Mouse (Mus musculus) mouse embryonic stem cell (cell line): ENCODE data around the gene Pum3.

ENCODE experiments used
- in situ Hi-C, 2 experiments: fragments of 300-500 bp; cut with MboI; formaldehyde crosslinking; loops; 1 replicate in 1 of 2; 3 replicates in 1 of 2; pipeline ENCODE4 v1.14.3; 2019 to 2020; ENCODE audit warnings: low sequenced_read_pairs in 2 of 2, low pct_unique_long_range_greater_than_20kb in 1 of 2, mixed read lengths in 1 of 2; ENCODE audit not compliant: unreplicated experiment in 1 of 2

Pum3 gene

DNA sequence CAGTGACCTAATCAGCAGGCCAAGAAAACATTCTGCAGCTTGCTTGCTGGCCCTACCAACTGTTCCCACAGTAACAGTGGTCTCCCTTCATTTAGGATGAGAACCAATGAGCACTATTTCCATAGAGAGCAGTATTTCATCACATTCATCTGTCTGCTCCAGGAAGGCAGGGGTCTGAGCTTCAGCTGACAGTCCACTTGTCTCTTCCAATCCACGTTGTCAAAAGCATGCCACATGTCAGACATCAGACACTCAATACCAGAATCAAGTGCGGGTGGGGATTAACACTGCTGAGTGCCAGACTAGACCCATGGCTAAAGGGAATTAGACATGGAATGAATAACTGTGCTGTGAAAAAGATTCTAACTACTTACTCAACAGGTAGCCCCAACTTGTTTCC is 32.9 kb downstream of the Pum3 start:
- in situ Hi-C loops = no loop called here

DNA sequence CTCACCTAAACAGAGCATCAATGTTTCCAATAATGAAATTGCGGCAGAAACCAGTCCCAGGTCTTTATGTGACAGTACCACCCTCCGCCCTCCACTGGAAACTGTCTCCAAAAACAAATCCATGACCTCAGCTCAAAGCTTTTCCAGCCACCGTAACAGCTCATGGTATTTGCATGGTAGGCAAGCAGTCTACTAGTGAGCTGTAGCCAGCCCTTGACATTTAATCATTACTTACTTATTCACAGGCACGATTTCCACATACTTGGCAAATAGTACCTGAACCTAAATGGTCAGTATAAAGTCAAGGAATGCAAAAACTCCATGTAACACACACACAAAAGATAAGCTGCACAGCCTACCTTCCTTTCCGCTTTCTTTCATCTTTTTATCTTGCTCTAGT is 33.7 kb downstream of the Pum3 start:
- in situ Hi-C loops = no loop called here

DNA sequence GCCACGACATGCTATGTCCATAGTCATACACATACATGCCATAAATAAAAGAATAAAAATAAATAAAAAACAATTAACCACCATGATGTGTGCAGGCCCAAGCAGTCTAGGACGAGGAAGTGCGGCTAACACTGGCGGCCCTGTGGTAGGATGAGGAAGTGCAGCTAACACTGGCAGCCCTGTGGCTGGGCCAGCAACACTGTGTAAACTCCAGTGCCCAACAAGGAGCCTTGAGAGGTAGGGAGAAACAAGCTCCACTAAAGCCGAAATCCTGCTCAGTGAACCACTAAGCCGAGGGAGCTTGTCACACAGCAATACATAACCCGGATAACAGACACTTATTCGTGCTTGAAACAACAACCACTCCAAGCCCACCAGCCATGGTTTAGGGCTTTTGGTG is 34.1 kb downstream of the Pum3 start:
- in situ Hi-C loops = no loop called here

- in situ Hi-C loops = no loop called here
Observed at GRCm38 (mm10) chr19:27394341-27394990, 35.2 kb downstream of the Pum3 start.

DNA sequence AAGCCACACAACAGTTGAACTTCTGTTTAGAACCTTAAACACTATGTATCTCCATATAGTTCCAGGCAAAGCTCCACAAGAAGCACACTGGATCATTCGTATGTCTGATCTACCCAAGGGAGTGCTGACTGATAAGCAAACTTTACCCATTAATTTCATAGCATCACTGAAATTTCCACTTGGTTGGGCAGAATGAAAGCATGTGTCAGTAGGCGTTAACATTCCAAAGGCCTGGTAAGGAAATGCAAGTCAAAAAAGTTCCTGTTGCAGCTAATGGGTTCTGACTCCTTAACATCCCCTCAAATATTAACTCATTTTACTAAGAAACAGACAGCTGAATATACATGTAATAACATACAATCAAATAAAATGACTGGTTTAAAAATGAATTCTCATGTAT is 37.2 kb downstream of the Pum3 start:
- in situ Hi-C loops = no loop called here

GRCm38 (mm10) chr19:27391344-27391743 is 38.3 kb downstream of the Pum3 start:
- in situ Hi-C loops = no loop called here

DNA sequence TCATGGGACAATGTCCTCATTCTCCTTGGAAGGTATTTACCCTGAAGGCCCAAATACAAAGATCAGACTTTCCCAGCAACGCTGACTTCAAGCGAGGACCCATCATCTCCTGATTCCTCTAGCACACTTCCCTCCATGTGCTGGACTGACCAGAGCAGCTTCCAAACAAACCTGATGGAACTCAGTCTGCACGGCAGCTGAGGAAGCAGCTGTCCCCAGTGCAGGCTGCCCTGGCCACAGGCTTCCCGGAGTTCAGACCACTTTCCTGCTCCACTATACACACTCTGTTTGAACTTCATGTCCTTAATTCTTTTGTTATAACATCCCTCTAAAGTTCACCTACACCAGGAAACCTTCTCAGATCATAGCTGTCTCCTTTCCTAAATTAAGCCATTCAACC is 40.1 kb downstream of the Pum3 start:
- in situ Hi-C loops = loop anchor here in 1 of 2 experiments (10.0 kb wide), 1 partner anchor 175 kb away; the partner anchor contains the start of gene Vldlr

GRCm38 (mm10) chr19:27385304-27385703 is 44.3 kb downstream of the Pum3 start:
- in situ Hi-C loops = loop anchor here in 1 of 2 experiments (10.0 kb wide), 1 partner anchor 171 kb away; the partner anchor contains the start of gene Vldlr

- in situ Hi-C loops = loop anchor here in 1 of 2 experiments (10.0 kb wide), 1 partner anchor 168 kb away; the partner anchor contains the start of gene Vldlr
Observed at GRCm38 (mm10) chr19:27383266-27383665, 46.4 kb downstream of the Pum3 start.

DNA sequence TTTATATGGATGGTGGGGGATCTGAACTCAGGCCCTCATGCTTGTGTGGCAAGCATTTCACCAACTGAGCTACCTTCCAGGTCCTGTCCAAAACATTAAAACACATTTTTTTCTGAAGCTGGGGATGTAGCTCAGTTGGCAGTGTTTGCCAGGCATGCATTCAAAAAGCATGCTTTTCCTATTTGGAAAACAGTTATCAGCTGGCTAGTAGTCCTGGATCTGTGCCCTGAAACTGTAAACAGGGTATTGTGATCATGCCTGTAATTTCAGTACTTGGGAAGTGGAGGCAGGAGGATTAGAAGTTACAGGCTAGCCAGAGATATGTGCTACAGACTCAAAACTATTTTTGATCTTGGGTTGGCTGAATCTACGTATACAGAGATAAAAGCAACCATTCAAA is 47.5 kb downstream of the Pum3 start:
- in situ Hi-C loops = loop anchor here in 1 of 2 experiments (10.0 kb wide), 1 partner anchor 167 kb away; the partner anchor contains the start of gene Vldlr

GRCm38 (mm10) chr19:27379712-27380401 is 49.8 kb downstream of the Pum3 start:
- in situ Hi-C loops = loop anchor here in 1 of 2 experiments (10.0 kb wide), 1 partner anchor 165 kb away; the partner anchor contains the start of gene Vldlr

- in situ Hi-C loops = no loop called here
Observed at GRCm38 (mm10) chr19:27370784-27371183, 58.8 kb downstream of the Pum3 start.

GRCm38 (mm10) chr19:27370174-27370573 is 59.5 kb downstream of the Pum3 start:
- in situ Hi-C loops = no loop called here

DNA sequence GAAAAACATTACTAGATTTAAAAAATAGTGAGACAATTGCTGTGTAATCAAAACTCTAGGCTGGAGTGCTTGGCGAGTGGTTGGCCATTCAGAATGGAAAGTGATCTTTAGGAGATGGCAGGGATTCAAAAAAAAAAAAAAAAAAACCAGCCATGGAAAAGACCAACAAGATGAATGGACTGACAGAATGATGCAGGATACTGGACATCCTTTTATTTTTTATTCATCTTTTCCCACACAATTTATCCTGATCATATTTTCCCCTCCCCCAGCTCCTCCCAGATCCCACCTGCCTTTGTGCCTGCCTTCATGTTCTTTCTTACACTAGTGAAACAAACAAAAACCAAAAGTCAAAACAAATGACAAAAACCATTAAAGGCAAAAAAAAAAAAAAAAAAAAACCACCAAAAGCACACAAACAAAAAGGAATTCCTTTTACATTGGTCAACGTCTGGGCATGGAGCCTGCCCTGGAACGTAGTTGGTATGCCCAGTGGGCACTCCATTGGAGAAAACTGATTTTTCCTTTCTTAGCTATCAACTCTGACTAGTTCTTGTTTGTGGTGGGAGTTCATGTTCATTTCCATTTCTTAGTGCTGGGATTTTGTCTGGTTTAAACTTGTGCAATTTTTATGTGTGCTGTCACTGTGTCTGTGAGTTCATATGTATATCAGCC is 60.0 kb downstream of the Pum3 start:
- in situ Hi-C loops = no loop called here

DNA sequence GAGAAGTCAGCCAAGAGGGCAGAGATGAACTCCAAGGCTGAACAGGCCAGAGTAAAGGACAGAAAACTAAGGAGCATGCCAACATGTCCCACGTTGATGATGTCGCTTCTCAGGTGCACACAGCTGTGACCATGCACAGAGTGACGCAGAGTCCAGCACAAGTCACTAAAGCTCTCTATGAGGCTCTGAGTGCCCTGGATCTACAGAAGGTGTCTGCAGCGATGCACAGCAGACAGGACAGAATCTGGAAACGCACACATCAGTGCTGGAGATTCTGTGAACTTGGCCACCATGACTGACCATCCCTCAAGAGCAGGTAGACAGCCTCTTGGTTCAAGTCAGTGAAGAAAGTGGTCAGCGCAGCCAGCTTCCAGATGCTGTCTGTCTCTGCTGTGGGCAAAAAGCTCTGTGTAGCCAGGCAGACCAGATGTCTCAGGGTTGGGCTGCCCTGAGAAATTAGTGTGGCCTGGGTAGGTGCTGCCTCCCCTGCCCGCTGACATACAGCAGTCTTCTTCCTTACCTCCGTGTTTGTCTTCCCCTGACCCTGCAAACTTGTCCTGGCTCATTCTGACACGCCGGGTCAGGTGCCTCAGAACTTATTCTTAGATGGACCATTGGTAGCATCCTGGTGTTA is 63.4 kb downstream of the Pum3 start:
- in situ Hi-C loops = no loop called here

- in situ Hi-C loops = no loop called here
Observed at GRCm38 (mm10) chr19:27364521-27364931, 65.1 kb downstream of the Pum3 start.

- in situ Hi-C loops = no loop called here
Observed at GRCm38 (mm10) chr19:27363891-27364290, 65.7 kb downstream of the Pum3 start.

- in situ Hi-C loops = no loop called here
Observed at GRCm38 (mm10) chr19:27360381-27360780, 69.2 kb downstream of the Pum3 start.

GRCm38 (mm10) chr19:27351700-27352099 is 77.9 kb downstream of the Pum3 start:
- in situ Hi-C loops = no loop called here
